Mouse (Mus musculus): ENCODE results near the gene Rfx8.

GRCm38 (mm10) chr1:39695198-39695597 is 25.6 kb downstream of the Rfx8 start:
- TF ChIP-seq HCFC1 (IDR thresholded peaks at IDR 0.05; ENCODE audit: borderline replicate concordance, insufficient read depth, low read length) (no peak), MAFK (IDR thresholded peaks at IDR 0.05; ENCODE audit: insufficient read depth, low read depth, low read length) (no peak), ZC3H11A (IDR thresholded peaks at IDR 0.05; ENCODE audit: borderline replicate concordance, low read depth, low read length) (no peak), CHD2 (IDR thresholded peaks at IDR 0.05; ENCODE audit: low read depth, low read length) (no peak)

All from ES-E14 (cell line).